Mouse (Mus musculus): ENCODE measurements at regions not wholly inside any gene's neighbourhood (a gene's known extent, or its start where the extent isn't known, plus 50 kb on each side); places are given as distances from the start of the nearest gene placed in this dataset.

- Histone ChIP-seq H3K4me2 (no peak overlapping the region), H3K9ac (no peak overlapping the region), H3K9me3 (no peaks in the 10 kb centered on the region), H3K4me1 (0 out of 2 replicates have a peak, but pooled peaks cover 5% of the 10 kb centered on the region), H3K27ac (no peak overlapping the region), H3K27me3 (no peaks in the 10 kb centered on the region; the same call in 1 of the 2 replicates), H3K36me3 (no peaks in the 10 kb centered on the region), H3K4me3 (no peak overlapping the region)
- no peak for ATAC-seq (ENCODE audit: insufficient number of reproducible peaks, insufficient read depth, low FRiP score, low TSS enrichment, low read depth)
- 87% methylated on average over 3 of the region's 3 CpGs for WGBS
These were observed 114.4 kb downstream of the H2afy start for GRCm38 (mm10) chr13:56021716-56022115.

- Histone ChIP-seq H3K27me3 (no peaks in the 10 kb centered on the region), H3K4me1 (peaks cover 12% of the 10 kb centered on the region), H3K36me3 (no peaks in the 10 kb centered on the region), H3K9me3 (no peaks in the 10 kb centered on the region), H3K9ac (no peak overlapping the region), H3K27ac (no peak overlapping the region), H3K4me3 (no peak overlapping the region), H3K4me2 (no peak overlapping the region)
- ATAC-seq (ENCODE audit: insufficient number of reproducible peaks, insufficient read depth, low FRiP score, low TSS enrichment, low read depth), result no peak
These were observed 122.2 kb downstream of the H2afy start for GRCm38 (mm10) chr13:56014006-56014405.

- Histone ChIP-seq H3K4me1 (peaks cover 12% of the 10 kb centered on the region), H3K9ac (no peak overlapping the region), H3K4me2 (no peak overlapping the region), H3K4me3 (no peak overlapping the region), H3K27ac (no peak overlapping the region; the same call in 1 of the 2 replicates), H3K9me3 (no peaks in the 10 kb centered on the region), H3K36me3 (no peaks in the 10 kb centered on the region), H3K27me3 (no peaks in the 10 kb centered on the region)
- 37% methylated on average over 6 of the region's 6 CpGs for WGBS
- ATAC-seq (ENCODE audit: insufficient number of reproducible peaks, insufficient read depth, low FRiP score, low TSS enrichment, low read depth), result no peak
These were observed 125.7 kb downstream of the H2afy start for GRCm38 (mm10) chr13:56010416-56010815.

- H3K9ac ChIP-seq, result no peak overlapping the region
- no peak for ATAC-seq (ENCODE audit: insufficient number of reproducible peaks, insufficient read depth, low FRiP score, low TSS enrichment, low read depth)
- H3K36me3 ChIP-seq, result no peaks in the 10 kb centered on the region
- H3K4me2 ChIP-seq, result no peak overlapping the region
- H3K27me3 ChIP-seq, result no peaks in the 10 kb centered on the region
- H3K9me3 ChIP-seq, result no peaks in the 10 kb centered on the region
- H3K4me1 ChIP-seq, result peaks cover 14% of the 10 kb centered on the region
- H3K27ac ChIP-seq, result no peak overlapping the region
- WGBS, result 86% methylated on average over 2 of the region's 2 CpGs
- H3K4me3 ChIP-seq, result no peak overlapping the region
These were observed 129.3 kb downstream of the H2afy start for GRCm38 (mm10) chr13:56006827-56007226.

GRCm38 (mm10) chr13:56005746-56006145, 130.4 kb downstream of the H2afy start:
- Histone ChIP-seq H3K9ac (no peak overlapping the region), H3K27me3 (no peaks in the 10 kb centered on the region), H3K4me3 (no peak overlapping the region), H3K4me1 (peaks cover 14% of the 10 kb centered on the region), H3K4me2 (no peak overlapping the region), H3K9me3 (no peaks in the 10 kb centered on the region), H3K27ac (no peak overlapping the region), H3K36me3 (no peaks in the 10 kb centered on the region)
- WGBS, result 70% methylated on average over 3 of the region's 3 CpGs
- ATAC-seq (ENCODE audit: insufficient number of reproducible peaks, insufficient read depth, low FRiP score, low TSS enrichment, low read depth), result no peak

GRCm38 (mm10) chr13:56003724-56004393, 132.3 kb downstream of the H2afy start:
- no peaks in the 10 kb centered on the region for H3K9me3 ChIP-seq
- H3K36me3 ChIP-seq, result no peaks in the 10 kb centered on the region
- no peaks in the 10 kb centered on the region for H3K27me3 ChIP-seq
- no peak overlapping the region for H3K4me3 ChIP-seq
- H3K4me1 ChIP-seq, result peaks cover 5% of the 10 kb centered on the region; the same call in 1 of the 2 replicates
- no peak overlapping the region for H3K27ac ChIP-seq
- H3K9ac ChIP-seq, result no peak overlapping the region
- no peak overlapping the region for H3K4me2 ChIP-seq
- WGBS, result 58% methylated on average over 18 of the region's 18 CpGs
- ATAC-seq (ENCODE audit: insufficient number of reproducible peaks, insufficient read depth, low FRiP score, low TSS enrichment, low read depth), result no peak

GRCm38 (mm10) chr13:55995255-55995654, 140.9 kb downstream of the H2afy start:
- Histone ChIP-seq H3K27me3 (peaks cover 14% of the 10 kb centered on the region), H3K27ac (no peak overlapping the region), H3K9ac (no peak overlapping the region), H3K36me3 (no peaks in the 10 kb centered on the region), H3K9me3 (no peaks in the 10 kb centered on the region), H3K4me1 (no peaks in the 10 kb centered on the region), H3K4me3 (no peak overlapping the region), H3K4me2 (no peak overlapping the region)
- 72% methylated on average over 4 of the region's 4 CpGs for WGBS
- no peak for ATAC-seq (ENCODE audit: insufficient number of reproducible peaks, insufficient read depth, low FRiP score, low TSS enrichment, low read depth)

GRCm38 (mm10) chr13:55994460-55994859, 141.7 kb downstream of the H2afy start:
- WGBS, result 88% methylated on average over 2 of the region's 2 CpGs
- no peak overlapping the region for H3K4me3 ChIP-seq
- no peak overlapping the region for H3K4me2 ChIP-seq
- H3K9ac ChIP-seq, result no peak overlapping the region
- H3K27me3 ChIP-seq, result peaks cover 14% of the 10 kb centered on the region
- H3K36me3 ChIP-seq, result no peaks in the 10 kb centered on the region
- peaks cover 3% of the 10 kb centered on the region for H3K4me1 ChIP-seq
- no peaks in the 10 kb centered on the region for H3K9me3 ChIP-seq
- H3K27ac ChIP-seq, result no peak overlapping the region
- ATAC-seq (ENCODE audit: insufficient number of reproducible peaks, insufficient read depth, low FRiP score, low TSS enrichment, low read depth), result no peak

- ATAC-seq (ENCODE audit: insufficient number of reproducible peaks, insufficient read depth, low FRiP score, low TSS enrichment, low read depth), result no peak
- H3K27me3 ChIP-seq, result peaks cover 23% of the 10 kb centered on the region
- H3K9me3 ChIP-seq, result no peaks in the 10 kb centered on the region
- H3K4me2 ChIP-seq, result no peak overlapping the region
- H3K4me3 ChIP-seq, result no peak overlapping the region
- no peak overlapping the region for H3K9ac ChIP-seq
- 89% methylated on average over 9 of the region's 9 CpGs for WGBS
- no peaks in the 10 kb centered on the region for H3K36me3 ChIP-seq
- H3K27ac ChIP-seq, result no peak overlapping the region
- peaks cover 7% of the 10 kb centered on the region for H3K4me1 ChIP-seq
These were observed 143.5 kb downstream of the H2afy start for GRCm38 (mm10) chr13:55992699-55993098.

GRCm38 (mm10) chr13:55991216-55991615, 144.9 kb downstream of the H2afy start:
- Histone ChIP-seq H3K4me2 (no peak overlapping the region), H3K27ac (no peak overlapping the region), H3K4me3 (no peak overlapping the region), H3K4me1 (peaks cover 14% of the 10 kb centered on the region), H3K36me3 (no peaks in the 10 kb centered on the region), H3K9me3 (no peaks in the 10 kb centered on the region), H3K27me3 (peaks cover 34% of the 10 kb centered on the region), H3K9ac (no peak overlapping the region)
- no peak for ATAC-seq (ENCODE audit: insufficient number of reproducible peaks, insufficient read depth, low FRiP score, low TSS enrichment, low read depth)
- WGBS, result 73% methylated on average over 14 of the region's 14 CpGs

- Histone ChIP-seq H3K9me3 (no peaks in the 10 kb centered on the region), H3K4me1 (peaks cover 23% of the 10 kb centered on the region), H3K9ac (no peak overlapping the region), H3K36me3 (no peaks in the 10 kb centered on the region), H3K4me2 (no peak overlapping the region), H3K27ac (no peak overlapping the region), H3K4me3 (no peak overlapping the region), H3K27me3 (peaks cover 36% of the 10 kb centered on the region)
- ATAC-seq (ENCODE audit: insufficient number of reproducible peaks, insufficient read depth, low FRiP score, low TSS enrichment, low read depth), result no peak
- WGBS, result 87% methylated on average over 6 of the region's 6 CpGs
These were observed 146.0 kb downstream of the H2afy start for GRCm38 (mm10) chr13:55990186-55990585.

- Histone ChIP-seq H3K9ac (no peak overlapping the region), H3K36me3 (no peaks in the 10 kb centered on the region), H3K4me2 (no peak overlapping the region), H3K9me3 (no peaks in the 10 kb centered on the region), H3K27ac (no peak overlapping the region), H3K4me1 (peaks cover 31% of the 10 kb centered on the region), H3K27me3 (peaks cover 40% of the 10 kb centered on the region), H3K4me3 (no peak overlapping the region)
- ATAC-seq (ENCODE audit: insufficient number of reproducible peaks, insufficient read depth, low FRiP score, low TSS enrichment, low read depth), result no peak
- 33% methylated on average over 7 of the region's 7 CpGs for WGBS
These were observed 146.8 kb downstream of the H2afy start for GRCm38 (mm10) chr13:55989401-55989800.
